Comparison of ENCODE assay signal across 20 mouse cellular contexts in genomic region chr5:53194421-53194820, GRCm38 (mm10).
"Had no signal": no experiment of that assay in that cellular context is flagged by ENCODE, and none has a peak within 500 bp of the region (broad histone marks: within the 10 kb centered on the region; RNA-seq: fewer than 3 reads in every experiment).

No protein-coding gene starts in this region.

- H3K27ac ChIP-seq: limb, embryonic 10.5 days; limb, embryonic 13.5 days; liver, embryonic 12.5 days; liver, embryonic 15.5 days; lung, embryonic 15.5 days; midbrain, embryonic 10.5 days; midbrain, embryonic 13.5 days; stomach, postnatal 0 days had no signal

- H3K36me3 ChIP-seq: limb, embryonic 10.5 days; limb, embryonic 13.5 days; liver, embryonic 12.5 days; liver, embryonic 15.5 days; lung, embryonic 15.5 days; midbrain, embryonic 10.5 days; midbrain, embryonic 13.5 days had no signal

- H3K4me3 ChIP-seq: limb, embryonic 10.5 days; limb, embryonic 13.5 days; liver, embryonic 12.5 days; liver, embryonic 15.5 days; lung, embryonic 15.5 days; megakaryocyte, embryonic 14.5 days; midbrain, embryonic 10.5 days; midbrain, embryonic 13.5 days had no signal

- DNase-seq: kidney, adult 9 months; kidney, postnatal 14 days; kidney, postnatal 4 days; liver; lung, adult 18-20 months; lung, postnatal 10 days; lung, postnatal 36 days; right cerebral cortex, postnatal 4 days; thymus, adult 2 months; thymus, postnatal 14 days; thymus, postnatal 4 days had no signal

- H3K4me1 ChIP-seq: limb, embryonic 10.5 days; limb, embryonic 13.5 days; liver, embryonic 12.5 days; liver, embryonic 15.5 days; lung, embryonic 15.5 days; midbrain, embryonic 10.5 days had no signal
